Mouse (Mus musculus) brain, embryonic 18.5 days (tissue): ENCODE measurements around the gene Asap2.
"Not testable (repeated sequence)": the region's sequence is repeated elsewhere in the genome, so short reads cannot be mapped to it uniquely, and the experiment has no call there.

Experiments
- DNase-seq: peaks from one replicate; pipeline ENCODE4 v3.0.0-alpha.2; 2012; ENCODE audit warnings: low read depth, low spot score

The Asap2 gene

GRCm38 (mm10) chr12:20990132-20990531, at the start of gene Asap2:
Gene Asap2 (plus strand): TSS chr12:20990459.
- not testable (repeated sequence) for DNase-seq

- not testable (repeated sequence) for DNase-seq
These were observed 42.9 kb upstream of the Asap2 start for GRCm38 (mm10) chr12:20947051-20947997.

GRCm38 (mm10) chr12:20990579-20990978, 320 bp downstream of the Asap2 start:
- DNase-seq = not testable (repeated sequence)

GRCm38 (mm10) chr12:21030875-21031274, 40.6 kb downstream of the Asap2 start:
- DNase-seq = not testable (repeated sequence)

GRCm38 (mm10) chr12:21046716-21047115, 56.5 kb downstream of the Asap2 start:
- not testable (repeated sequence) for DNase-seq

- not testable (repeated sequence) for DNase-seq
These were observed 85.5 kb downstream of the Asap2 start for GRCm38 (mm10) chr12:21075731-21076130.

- DNase-seq = not testable (repeated sequence)
These were observed 99.9 kb downstream of the Asap2 start for GRCm38 (mm10) chr12:21090168-21090567.

GRCm38 (mm10) chr12:21092446-21092845, 102.2 kb downstream of the Asap2 start:
- not testable (repeated sequence) for DNase-seq

- DNase-seq = not testable (repeated sequence)
These were observed 107.6 kb downstream of the Asap2 start for GRCm38 (mm10) chr12:21097806-21098325.

GRCm38 (mm10) chr12:21111116-21111475, 120.8 kb downstream of the Asap2 start:
- not testable (repeated sequence) for DNase-seq

- DNase-seq = no peak
These were observed 121.5 kb downstream of the Asap2 start for GRCm38 (mm10) chr12:21111476-21112452.

- DNase-seq = no peak
These were observed 122.2 kb downstream of the Asap2 start for GRCm38 (mm10) chr12:21112453-21112857.

- DNase-seq = no peak
These were observed 129.2 kb downstream of the Asap2 start for GRCm38 (mm10) chr12:21119446-21119845.

GRCm38 (mm10) chr12:21122818-21123217, 132.6 kb downstream of the Asap2 start:
- DNase-seq = no peak

GRCm38 (mm10) chr12:21123647-21124046, 133.4 kb downstream of the Asap2 start:
- DNase-seq = no peak

- DNase-seq = no peak
These were observed 135.6 kb downstream of the Asap2 start for GRCm38 (mm10) chr12:21125675-21126470.

GRCm38 (mm10) chr12:21126516-21126915, 136.3 kb downstream of the Asap2 start:
- DNase-seq = no peak

- DNase-seq = no peak
These were observed 138.9 kb downstream of the Asap2 start for GRCm38 (mm10) chr12:21128930-21129869.

- no peak for DNase-seq
These were observed 140.1 kb downstream of the Asap2 start for GRCm38 (mm10) chr12:21130274-21130823.
